Mouse (Mus musculus) cortical plate, adult 2 months (tissue): ENCODE results near the gene Med19.

Experiments used
- CTCF ChIP-seq: fragments of 200-500 bp; IDR thresholded peaks from 2 replicates; pipeline ENCODE4 v1.5.1; 2011; ENCODE audit warnings: mild to moderate bottlenecking, control low read depth, low read length; ENCODE audit not compliant: insufficient read depth; ENCODE audit errors: extremely low read depth
- POLR2A ChIP-seq: fragments of 200-500 bp; IDR thresholded peaks from 2 replicates; pipeline ENCODE4 v1.6.1; 2011; ENCODE audit warnings: mild to moderate bottlenecking, low read length, control low read depth; ENCODE audit not compliant: insufficient read depth; ENCODE audit errors: extremely low read depth

- TF ChIP-seq POLR2A (no peak), CTCF (no peak)
Observed at GRCm38 (mm10) chr2:84632999-84633398, 45.2 kb upstream of the Med19 start.
